Mouse (Mus musculus): Measurements from ENCODE around the gene Mrpl17.

DNA sequence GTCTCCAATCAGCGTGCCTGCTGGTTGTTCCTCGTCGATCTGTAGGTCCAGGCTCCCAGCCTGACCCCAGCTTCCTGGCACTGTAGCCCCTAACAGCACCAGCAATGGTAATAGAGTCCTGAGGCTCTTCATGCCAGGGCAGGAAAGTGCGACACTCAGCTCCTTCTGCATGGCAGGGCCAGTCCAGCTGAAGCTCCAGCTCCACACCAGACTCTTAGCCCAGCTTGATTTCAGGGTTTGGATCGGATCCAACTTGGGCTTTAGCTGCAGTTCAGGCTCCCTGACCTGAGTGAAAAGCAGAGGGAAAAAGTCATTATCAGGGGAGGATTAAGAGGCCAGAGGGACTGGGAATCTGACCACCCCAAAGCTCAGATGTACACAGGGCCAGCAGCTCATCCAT lies 37.9 kb downstream of the Mrpl17 start:
- TF ChIP-seq CTCF (IDR thresholded peaks at IDR 0.05; ENCODE audit: extremely low read depth, insufficient read depth, insufficient read length, insufficient replicate concordance) (no peak), POLR2A (IDR thresholded peaks at IDR 0.05; ENCODE audit: low read depth, low read length) (no peak)

Measured in spleen, adult 2 months (tissue).